Mouse (Mus musculus): ENCODE data around the gene Gm20877.
"Not testable (repeated sequence)": the region's sequence is repeated elsewhere in the genome, so short reads cannot be mapped to it uniquely, and the experiment has no call there.

Gene Gm20877

GRCm38 (mm10) chrY:17093573-17093972, at the start of gene Gm20877:
Gm20877 (plus strand) TSS chrY:17093873.
- DNase-seq: not testable (repeated sequence)
